Mouse (Mus musculus) ES-E14 (cell line): Measurements from ENCODE around the gene Slc35e3.
A peak's percentile ranks its signal among the peaks of the same experiment; 100 is the strongest.

Experiments used
- CHD2 ChIP-seq: IDR thresholded peaks from 2 replicates; pipeline ENCODE4 v1.6.1; 2014; ENCODE audit warnings: mild to moderate bottlenecking, low read depth, low read length, inconsistent platforms
- HCFC1 ChIP-seq: IDR thresholded peaks from 2 replicates; pipeline ENCODE4 v1.6.1; 2012; ENCODE audit warnings: low read length, inconsistent platforms, borderline replicate concordance; ENCODE audit not compliant: insufficient read depth
- MAFK ChIP-seq: IDR thresholded peaks from 2 replicates; pipeline ENCODE4 v1.6.1; 2014; ENCODE audit warnings: mild to moderate bottlenecking, low read depth, low read length, inconsistent platforms; ENCODE audit not compliant: insufficient read depth
- ZC3H11A ChIP-seq: IDR thresholded peaks from 2 replicates; pipeline ENCODE4 v1.6.1; 2012; ENCODE audit warnings: low read depth, mild to moderate bottlenecking, inconsistent platforms, low read length, borderline replicate concordance
- ZNF384 ChIP-seq: IDR thresholded peaks from 2 replicates; pipeline ENCODE4 v1.6.1; 2012; ENCODE audit warnings: low read depth, low read length, inconsistent platforms

DNA sequence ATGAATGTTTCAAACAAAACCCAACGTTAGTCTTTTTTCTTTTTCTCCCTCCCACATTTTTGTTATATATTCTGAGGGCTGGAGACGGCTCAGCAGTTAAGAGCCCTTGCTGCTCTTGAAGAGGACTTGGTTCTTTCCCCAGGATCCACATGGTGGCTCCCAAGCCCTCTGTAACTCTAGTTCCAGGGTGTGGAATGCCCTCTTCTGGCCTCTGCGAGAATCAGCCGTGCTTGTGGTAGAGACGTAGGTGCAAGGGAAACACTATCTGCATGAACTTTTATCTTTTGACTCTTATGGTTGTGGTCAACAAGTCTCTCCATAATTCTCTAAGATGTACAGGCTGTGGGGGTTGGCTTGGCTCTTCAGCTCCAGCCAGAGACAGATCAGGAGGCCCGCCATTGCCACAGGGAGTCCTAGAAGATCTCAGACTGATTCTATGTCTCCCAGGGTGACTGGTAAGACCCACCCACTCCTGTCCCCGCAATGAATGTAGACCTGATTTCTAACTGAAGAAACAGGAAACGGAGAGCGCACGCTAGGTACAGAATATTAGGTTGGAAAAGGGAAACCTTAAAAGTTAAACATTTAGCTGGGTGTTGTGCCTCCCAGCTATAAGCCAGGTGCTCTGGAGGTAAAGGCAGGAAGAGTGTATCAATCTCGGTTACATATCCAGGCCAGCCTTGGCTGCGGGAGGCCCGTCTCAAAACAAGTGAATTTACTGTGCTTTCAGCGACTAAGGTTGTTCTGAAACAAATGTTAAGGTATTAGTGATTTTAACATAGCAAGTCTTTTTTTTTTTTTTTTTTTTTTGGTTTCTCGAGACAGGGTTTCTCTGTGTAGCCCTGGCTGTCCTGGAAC lies 14.7 kb downstream of the Slc35e3 start:
- TF ChIP-seq ZNF384: no peak
- no peak for TF ChIP-seq HCFC1
- no peak for TF ChIP-seq MAFK
- peak; percentile 66 for TF ChIP-seq ZC3H11A
- no peak for TF ChIP-seq CHD2
